Mouse (Mus musculus) liver, postnatal 0 days (tissue): ENCODE measurements around the gene Luc7l. TPM values are rescaled to one million over a fixed set of nuclear protein-coding genes. Genes with fewer than 3 reads are reported as not detected.
"Not testable (repeated sequence)": the region's sequence is repeated elsewhere in the genome, so short reads cannot be mapped to it uniquely, and the experiment has no call there.

Source experiments
- ATAC-seq: fragments of 200-750 bp; cut with Nextera tagmentation; 2 replicates; pipeline ENCODE4 v1.8.0; 2017; ENCODE audit warnings: mild to moderate bottlenecking, moderate library complexity
- DNase-seq: peaks from one replicate; pipeline ENCODE4 v3.0.0-alpha.2; 2016
- H3K27ac ChIP-seq: fragments of 300-500 bp; sonication (generic); 2 replicates; pipeline ENCODE4 v1.5.1; 2014; ENCODE audit warnings: antibody characterized with exemption, moderate library complexity, mild to moderate bottlenecking, low read depth
- H3K27me3 ChIP-seq: fragments of 300-500 bp; sonication (generic); 2 replicates; pipeline ENCODE4 v1.6.1; 2014; ENCODE audit warnings: low read length, control low read depth, mixed read lengths; ENCODE audit not compliant: insufficient read depth
- H3K36me3 ChIP-seq: fragments of 300-500 bp; sonication (generic); replicated peaks from 2 replicates; pipeline ENCODE4 v1.6.1; 2014; ENCODE audit warnings: mild to moderate bottlenecking, control low read depth, low read length, moderate library complexity, mixed read lengths; ENCODE audit not compliant: insufficient read depth
- H3K4me1 ChIP-seq: fragments of 300-500 bp; sonication (generic); 2 replicates; pipeline ENCODE4 v1.6.1; 2014; ENCODE audit warnings: antibody characterized with exemption, mild to moderate bottlenecking, control low read depth; ENCODE audit not compliant: insufficient read depth
- H3K4me2 ChIP-seq: fragments of 300-500 bp; sonication (generic); 2 replicates; pipeline ENCODE4 v1.6.1; 2014; ENCODE audit warnings: low read depth, mild to moderate bottlenecking, low read length, moderate library complexity, mixed read lengths
- H3K4me3 ChIP-seq: fragments of 300-500 bp; sonication (generic); 2 replicates; pipeline ENCODE4 v1.5.1; 2014; ENCODE audit warnings: low read depth, low read length
- H3K9ac ChIP-seq: fragments of 300-500 bp; sonication (generic); replicated peaks from 2 replicates; pipeline ENCODE4 v1.6.1; 2014; ENCODE audit warnings: mild to moderate bottlenecking, moderate library complexity
- H3K9me3 ChIP-seq: fragments of 300-500 bp; sonication (generic); 2 replicates; pipeline ENCODE4 v1.6.1; 2016; ENCODE audit warnings: mild to moderate bottlenecking, control low read depth, low read length, mixed read lengths
- CTCF ChIP-seq: sonication (generic); IDR thresholded peaks from 2 replicates; pipeline ENCODE4 v1.5.1; 2016; ENCODE audit warnings: antibody characterized with exemption, low read depth
- EP300 ChIP-seq: IDR thresholded peaks from 2 replicates; pipeline ENCODE4 v1.6.1; 2016; ENCODE audit warnings: antibody characterized with exemption, low read depth, mild to moderate bottlenecking
- WGBS: fragments of 180-500 bp; shearing (Covaris S2); extraction: QIAGEN DNeasy Blood & Tissue Kit; methylation state at CpG from one replicate; pipeline ENCODE4 v1.1.7; 2014; ENCODE audit not compliant: insufficient replicate concordance; 5-methylcytosine and 5-hydroxymethylcytosine counted together
- polyA plus RNA-seq: library from polyadenylated mRNA; unstranded; fragments of >200 nt; fragmentation: Nextera tagmentation; extraction: Ambion mirVana; gene quantifications from 2 replicates; pipeline ENCODE4 v1.2.1, GENCODE M21; 2015

The Luc7l gene
- polyA plus RNA-seq, 1 experiment from 2014 or later = 21.8 TPM

GRCm38 (mm10) chr17:26268851-26269250, 16.2 kb downstream of the Luc7l start:
- ATAC-seq (no peak; the same call in 1 of the 2 replicates), DNase-seq (no peak)
- Histone ChIP-seq H3K9ac (no peak overlapping the region), H3K9me3 (no peaks in the 10 kb centered on the region), H3K36me3 (peaks cover 48% of the 10 kb centered on the region), H3K4me2 (no peak overlapping the region), H3K27me3 (no peaks in the 10 kb centered on the region), H3K4me3 (no peak overlapping the region), H3K4me1 (no peaks in the 10 kb centered on the region), H3K27ac (no peak overlapping the region)
- TF ChIP-seq EP300 (no peak), CTCF (peak; percentile 55)
- WGBS = 56% methylated on average over 1 of the region's 1 CpGs

GRCm38 (mm10) chr17:26269577-26269976, 16.9 kb downstream of the Luc7l start:
- ATAC-seq, H3K4me3 ChIP-seq, H3K27ac ChIP-seq, H3K9me3 ChIP-seq, H3K4me2 ChIP-seq, H3K9ac ChIP-seq, H3K27me3 ChIP-seq, H3K4me1 ChIP-seq, DNase-seq: not testable (repeated sequence)
- peaks cover 49% of the 10 kb centered on the region for H3K36me3 ChIP-seq
- 96% methylated on average over 8 of the region's 10 CpGs for WGBS

DNA sequence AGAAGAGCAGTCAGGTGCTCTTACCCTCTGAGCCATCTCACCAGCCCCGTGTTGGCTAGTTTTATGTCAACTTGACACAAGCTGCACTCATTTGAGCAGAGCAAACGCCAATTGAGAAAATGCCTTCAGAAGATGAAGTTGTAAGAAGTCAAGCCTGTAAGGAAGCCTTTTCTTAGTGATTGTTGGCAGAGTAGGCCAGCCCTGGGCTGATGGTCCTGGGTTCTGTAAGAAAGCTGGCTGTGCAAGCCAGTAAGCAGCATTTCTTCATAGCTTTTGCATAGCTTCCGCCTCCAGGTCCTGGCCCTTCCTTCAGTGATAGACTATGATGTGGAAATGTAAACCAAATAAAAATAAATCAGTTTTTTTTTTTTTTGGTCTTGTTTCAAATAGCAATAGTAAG, 19.9 kb downstream of the Luc7l start:
- no peak for ATAC-seq
- Histone ChIP-seq H3K4me3 (no peak overlapping the region), H3K9ac (no peak overlapping the region), H3K4me2 (no peak overlapping the region), H3K9me3 (no peaks in the 10 kb centered on the region), H3K36me3 (peaks cover 42% of the 10 kb centered on the region), H3K27me3 (no peaks in the 10 kb centered on the region), H3K27ac (no peak overlapping the region), H3K4me1 (no peaks in the 10 kb centered on the region)
- 84% methylated on average over 3 of the region's 3 CpGs for WGBS
- TF ChIP-seq EP300 = no peak
- TF ChIP-seq CTCF = no peak
- no peak for DNase-seq

- DNase-seq (no peak), ATAC-seq (no peak)
- 87% methylated on average over 13 of the region's 13 CpGs for WGBS
- H3K27ac ChIP-seq = no peak overlapping the region
- no peak overlapping the region for H3K4me2 ChIP-seq
- H3K4me3 ChIP-seq = no peak overlapping the region
- no peaks in the 10 kb centered on the region for H3K27me3 ChIP-seq
- no peak for TF ChIP-seq CTCF
- no peak for TF ChIP-seq EP300
- peaks cover 53% of the 10 kb centered on the region for H3K36me3 ChIP-seq
- H3K9ac ChIP-seq = no peak overlapping the region
- H3K4me1 ChIP-seq = no peaks in the 10 kb centered on the region
- H3K9me3 ChIP-seq = no peaks in the 10 kb centered on the region
Observed at GRCm38 (mm10) chr17:26275933-26276332, 23.2 kb downstream of the Luc7l start.

- no peaks in the 10 kb centered on the region for H3K27me3 ChIP-seq
- 75% methylated on average over 4 of the region's 4 CpGs for WGBS
- peak; percentile 34 for DNase-seq
Observed at GRCm38 (mm10) chr17:26276711-26277110, 24.0 kb downstream of the Luc7l start.

DNA sequence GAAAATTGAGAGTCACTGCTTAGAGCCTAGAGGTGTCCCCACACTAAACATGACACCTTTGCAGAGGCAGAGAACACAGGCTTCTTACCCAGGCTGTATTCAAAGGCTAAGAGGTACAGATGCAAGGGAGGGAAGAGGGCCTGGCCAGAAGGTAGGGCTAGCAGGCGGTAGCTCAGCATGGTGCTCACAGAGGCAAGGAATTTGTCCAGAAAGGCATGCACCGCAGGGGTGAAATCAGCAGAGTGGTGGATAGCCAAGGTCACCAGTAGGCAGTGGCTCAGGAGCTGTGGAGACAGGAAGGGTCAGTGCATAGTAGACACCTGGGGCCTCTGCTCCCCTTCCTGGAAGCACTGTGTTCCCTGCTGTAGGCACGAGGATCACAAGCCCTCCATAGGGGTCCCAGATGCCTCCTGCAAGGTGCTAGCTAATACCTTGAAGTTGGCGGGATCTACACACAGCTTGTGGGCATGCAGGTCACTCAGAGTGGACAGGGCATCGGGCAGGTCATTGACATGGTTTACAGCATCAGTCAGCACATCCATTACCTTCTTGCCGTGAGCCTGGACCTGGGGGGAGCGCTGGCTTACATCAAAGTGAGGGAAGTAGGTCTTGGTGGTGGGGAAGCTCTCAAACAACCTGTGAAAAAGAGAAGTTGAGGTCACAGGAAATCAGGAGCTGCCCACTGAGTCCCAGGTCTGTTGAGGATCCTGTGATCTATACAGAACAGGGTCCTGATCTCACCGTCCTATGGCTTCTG, 33.7 kb downstream of the Luc7l start:
- no peak for DNase-seq
- Histone ChIP-seq H3K9ac (no peak overlapping the region), H3K4me3 (no peak overlapping the region), H3K27me3 (no peaks in the 10 kb centered on the region), H3K36me3 (peaks cover 46% of the 10 kb centered on the region), H3K4me1 (no peaks in the 10 kb centered on the region), H3K27ac (no peak overlapping the region), H3K4me2 (no peak overlapping the region), H3K9me3 (no peaks in the 10 kb centered on the region)
- 90% methylated on average over 8 of the region's 8 CpGs for WGBS
- no peak for TF ChIP-seq CTCF
- TF ChIP-seq EP300 = no peak
- no peak for ATAC-seq

More at GRCm38 (mm10) chr17:26276711-26277110, 24.0 kb downstream of the Luc7l start:
- Histone ChIP-seq H3K9ac (no peak overlapping the region), H3K36me3 (peaks cover 55% of the 10 kb centered on the region), H3K4me2 (no peak overlapping the region), H3K4me3 (no peak overlapping the region), H3K9me3 (no peaks in the 10 kb centered on the region), H3K4me1 (no peaks in the 10 kb centered on the region), H3K27ac (no peak overlapping the region)
- no peak for ATAC-seq
- peak; percentile 70 for TF ChIP-seq CTCF
- no peak for TF ChIP-seq EP300

GRCm38 (mm10) chr17:26289475-26289874, 36.8 kb downstream of the Luc7l start:
- Histone ChIP-seq H3K9me3 (no peaks in the 10 kb centered on the region), H3K4me3 (no peak overlapping the region), H3K36me3 (peaks cover 16% of the 10 kb centered on the region), H3K27me3 (no peaks in the 10 kb centered on the region), H3K4me1 (no peaks in the 10 kb centered on the region), H3K27ac (no peak overlapping the region), H3K9ac (no peak overlapping the region), H3K4me2 (no peak overlapping the region)
- no peak for DNase-seq
- WGBS = 74% methylated on average over 4 of the region's 4 CpGs
- TF ChIP-seq CTCF (no peak), EP300 (no peak)
- ATAC-seq = no peak

DNA sequence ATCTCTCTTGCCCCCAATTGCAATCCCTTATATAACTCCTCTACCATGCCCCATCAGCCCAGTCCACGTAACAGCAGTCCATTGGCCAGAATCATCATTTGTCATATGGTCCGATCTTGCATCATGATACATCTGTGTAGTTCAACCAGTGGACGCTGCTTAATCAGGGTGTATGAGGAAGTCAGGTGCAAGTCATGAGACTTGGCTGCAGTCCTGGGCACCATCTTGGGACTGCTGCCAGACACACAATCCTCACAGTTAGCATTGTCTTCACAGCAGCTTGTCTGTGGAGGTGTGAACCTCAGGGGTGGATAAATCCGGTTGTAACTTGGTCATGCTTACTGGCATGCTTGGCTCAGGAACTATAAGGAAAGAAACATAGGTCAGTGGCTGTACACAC, 45.6 kb downstream of the Luc7l start:
- H3K9ac ChIP-seq, H3K9me3 ChIP-seq, H3K4me3 ChIP-seq, ATAC-seq, H3K4me1 ChIP-seq, H3K4me2 ChIP-seq, H3K36me3 ChIP-seq, H3K27me3 ChIP-seq, DNase-seq, H3K27ac ChIP-seq: not testable (repeated sequence)
- 78% methylated on average over 4 of the region's 4 CpGs for WGBS
